Mouse (Mus musculus) embryo, embryonic 11.5 days (tissue): ENCODE data around the gene Dgat2l6.
A peak's percentile ranks its signal among the peaks of the same experiment; 100 is the strongest.

Source experiments
- DNase-seq: peaks from one replicate; pipeline ENCODE4 v3.0.0-alpha.2; 2012; ENCODE audit warnings: low read depth, low spot score

Gene Dgat2l6

GRCm38 (mm10) chrX:100524471-100524870 lies at the start of gene Dgat2l6:
Gene Dgat2l6 (plus strand): TSS chrX:100524838.
- DNase-seq = no peak

GRCm38 (mm10) chrX:100475569-100476223 lies 48.9 kb upstream of the Dgat2l6 start:
- no peak for DNase-seq

GRCm38 (mm10) chrX:100480317-100480716 lies 44.3 kb upstream of the Dgat2l6 start:
- DNase-seq = peak; percentile 26

DNA sequence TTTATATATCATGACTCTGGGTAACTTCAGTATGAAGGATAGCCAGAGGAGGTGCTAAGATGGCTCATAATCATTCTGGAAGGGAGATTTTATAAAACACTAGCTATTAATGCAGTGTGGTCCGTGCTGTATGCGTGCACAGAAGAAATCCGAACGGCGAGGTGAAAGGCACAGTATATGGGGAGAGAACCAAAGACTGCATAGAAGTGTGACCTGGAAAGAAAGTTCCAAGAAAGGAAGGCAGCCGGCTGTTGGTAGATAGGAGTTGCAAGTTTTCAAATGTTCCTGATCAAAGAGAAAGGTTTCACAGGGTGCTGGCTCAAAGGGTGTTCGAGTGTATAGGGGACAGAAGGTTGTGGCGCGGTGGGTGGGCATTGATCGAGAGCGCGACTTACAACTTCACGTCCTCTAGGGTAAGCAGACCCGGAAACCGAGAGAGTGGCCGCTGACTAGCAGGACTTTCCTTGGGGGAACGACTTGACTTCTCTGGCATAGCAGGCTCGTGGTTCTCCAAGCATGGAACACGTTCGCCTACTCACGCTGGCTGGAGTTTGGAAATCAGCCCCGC lies 31.1 kb upstream of the Dgat2l6 start:
- no peak for DNase-seq

GRCm38 (mm10) chrX:100494068-100494978 lies 30.3 kb upstream of the Dgat2l6 start, which contains the start of gene Igbp1:
Gene Igbp1 (plus strand): TSS chrX:100494291.
- DNase-seq = peak; percentile 72

- no peak for DNase-seq
Observed at GRCm38 (mm10) chrX:100504175-100504851, 20.3 kb upstream of the Dgat2l6 start.

- DNase-seq = no peak
Observed at GRCm38 (mm10) chrX:100508164-100508563, 16.5 kb upstream of the Dgat2l6 start.

GRCm38 (mm10) chrX:100509921-100510320 lies 14.7 kb upstream of the Dgat2l6 start:
- no peak for DNase-seq

DNA sequence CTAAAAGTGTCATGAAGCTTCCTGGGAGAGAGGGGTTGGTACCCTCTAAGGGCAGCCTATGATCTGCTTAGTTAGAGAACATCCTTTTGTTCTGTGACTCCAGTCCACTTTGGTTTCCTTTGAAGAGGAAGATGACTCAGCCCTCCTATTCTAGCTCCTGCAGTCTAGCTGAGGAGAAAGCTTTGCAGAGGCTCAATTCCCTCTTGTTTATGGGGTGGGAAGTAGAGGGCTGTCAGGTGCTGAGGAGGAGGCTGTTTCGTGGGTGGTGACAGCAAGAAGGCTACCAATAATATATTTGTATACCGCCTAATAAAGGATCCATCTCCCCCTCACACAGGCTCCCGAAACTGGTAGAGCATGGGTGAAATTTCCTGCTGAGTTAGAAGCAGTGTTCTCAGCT lies 8.0 kb upstream of the Dgat2l6 start:
- no peak for DNase-seq

GRCm38 (mm10) chrX:100517626-100518025 lies 7.0 kb upstream of the Dgat2l6 start:
- no peak for DNase-seq

DNA sequence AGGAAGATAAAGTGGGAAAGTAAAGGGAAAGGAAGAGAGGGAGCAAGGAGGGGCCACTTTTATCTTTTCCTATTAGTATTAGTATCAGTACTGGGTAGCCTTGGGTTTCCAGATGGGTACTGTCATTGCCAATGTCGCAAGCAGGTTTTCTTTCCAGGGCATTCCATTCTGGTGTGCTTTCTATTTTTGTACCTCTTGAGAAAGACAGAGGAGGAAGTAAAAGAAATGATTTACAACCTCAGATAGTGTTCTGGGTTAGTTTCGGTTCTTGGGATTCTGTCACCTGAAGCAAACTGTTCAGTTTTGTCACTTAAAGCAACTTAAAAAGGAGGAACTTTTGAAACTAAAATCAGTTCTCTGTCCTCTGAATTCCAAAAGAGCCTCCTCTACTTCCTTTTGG lies 6.1 kb upstream of the Dgat2l6 start:
- no peak for DNase-seq

DNA sequence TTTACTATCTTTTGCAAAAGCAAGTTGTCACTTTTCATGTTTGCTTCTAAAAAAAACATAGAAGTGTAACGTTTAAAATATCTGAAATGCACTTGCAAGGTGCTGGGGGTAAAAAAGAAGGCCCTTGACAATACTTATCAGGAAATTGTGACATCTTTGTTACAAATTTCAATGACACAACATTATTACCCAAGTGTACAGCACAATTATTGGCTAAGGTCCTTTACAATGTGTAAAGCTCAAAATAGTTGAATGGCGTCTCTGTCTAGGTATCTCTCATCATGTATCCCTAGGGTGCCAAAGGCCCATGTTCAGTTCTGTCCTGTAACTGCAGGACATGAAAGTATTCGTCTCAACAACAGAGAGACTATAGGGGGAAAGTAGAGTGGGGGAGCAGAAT lies 31.4 kb downstream of the Dgat2l6 start:
- no peak for DNase-seq

- DNase-seq = no peak
Observed at GRCm38 (mm10) chrX:100565696-100566095, 41.1 kb downstream of the Dgat2l6 start.

- no peak for DNase-seq
Observed at GRCm38 (mm10) chrX:100571951-100572350, 47.3 kb downstream of the Dgat2l6 start, which contains the start of gene Awat1. Gene Awat1 (plus strand): TSS chrX:100572251.

- no peak for DNase-seq
Observed at GRCm38 (mm10) chrX:100594791-100595190, 70.2 kb downstream of the Dgat2l6 start, which contains the start of gene P2ry4. Gene P2ry4 (minus strand): TSS chrX:100594869.
